In the genomic region with DNA sequence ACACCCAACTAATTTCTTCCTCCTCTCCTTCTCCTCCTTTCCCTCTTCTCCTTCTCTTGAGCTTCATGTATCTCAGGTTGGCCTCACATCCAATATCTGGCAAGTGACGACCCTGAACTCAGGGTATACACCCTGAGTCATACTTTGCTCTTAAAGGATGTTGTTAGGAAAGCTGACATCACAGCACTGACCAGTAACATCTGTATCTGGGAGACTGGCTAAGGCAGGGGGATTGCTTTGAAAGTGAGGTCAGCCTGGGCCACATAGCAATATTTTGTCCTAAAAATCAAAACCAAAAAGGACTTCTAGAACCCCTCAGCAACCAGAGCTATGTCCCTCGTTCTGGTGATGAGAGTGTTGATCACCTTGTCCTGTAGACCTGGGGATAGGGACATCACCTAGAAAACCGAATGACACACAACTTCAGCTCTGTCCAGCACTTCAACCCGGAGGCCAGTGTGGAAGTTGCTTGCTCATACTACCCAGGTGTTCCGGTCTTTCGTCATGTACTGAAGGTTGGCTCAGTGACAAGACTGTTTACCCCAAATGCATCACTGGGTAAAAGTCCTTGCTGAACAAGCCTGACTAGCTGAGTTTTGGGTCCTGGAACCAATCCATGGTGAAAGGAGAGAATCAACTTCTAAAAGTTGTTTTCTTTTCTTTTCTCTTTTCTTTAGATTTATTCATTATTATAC, we compare ENCODE assay signal across 27 mouse cellular contexts. TPM values are rescaled to one million over a fixed set of nuclear protein-coding genes. Genes with fewer than 3 reads are reported as not detected.
DNase-seq lines count a peak whose midpoint lies in the region; ATAC-seq and TF ChIP-seq lines count a peak whose summit lies in the region.
"Had no signal": no experiment of that assay in that cellular context is flagged by ENCODE, and none has a peak within 500 bp of the region (broad histone marks: within the 10 kb centered on the region; RNA-seq: fewer than 3 reads in every experiment).

No protein-coding gene starts in this region.

- H3K27me3 ChIP-seq in midbrain, embryonic 11.5 days (ENCODE audit: control insufficient read depth, insufficient read depth, low read length), result no peaks in the 10 kb centered on the region
- no peaks in the 10 kb centered on the region for H3K27me3 ChIP-seq in midbrain, postnatal 0 days (ENCODE audit: insufficient read depth, low read length)
- no peaks in the 10 kb centered on the region for H3K27me3 ChIP-seq in myocyte (ENCODE audit: control insufficient read depth, insufficient read depth, insufficient read length)
- no peaks in the 10 kb centered on the region for H3K27me3 ChIP-seq in kidney, embryonic 15.5 days
- H3K27me3 ChIP-seq: CH12.LX; embryonic facial prominence, embryonic 12.5 days; forebrain, embryonic 13.5 days; forebrain, embryonic 15.5 days; Patski had no signal

- H3K79me2 ChIP-seq in myocyte (ENCODE audit: control insufficient read depth, insufficient read depth), result no peaks in the 10 kb centered on the region

- TF ChIP-seq POLR2A in myocyte (IDR thresholded peaks at IDR 0.05; ENCODE audit: insufficient read length, low read depth), result no peak

- peak; percentile 39 for DNase-seq in midbrain, embryonic 11.5 days (ENCODE audit: low spot score, missing footprints)
- DNase-seq in midbrain, postnatal 0 days (ENCODE audit: low spot score), result no peak
- DNase-seq in 3134 (ENCODE audit: extremely low read depth, insufficient read length, low spot score), result peak; percentile 51
- DNase-seq in 3T3-L1 (ENCODE audit: low read depth, low spot score), result peak; percentile 84
- DNase-seq in kidney, adult 18-20 months, result no peak
- DNase-seq: adrenal gland, adult 8-10 months; adrenal gland, postnatal 14 days; adrenal gland, postnatal 36 days; B cell, adult 2 months; cerebellum, adult 11-12 months; cerebellum, adult 2 months; cerebellum, adult 9-10 months; cerebellum, postnatal 10 days; cerebellum, postnatal 25 days; forebrain, postnatal 0 days had no signal

- no peak for ATAC-seq in midbrain, embryonic 11.5 days (ENCODE audit: low FRiP score)
- ATAC-seq in midbrain, postnatal 0 days (ENCODE audit: low FRiP score), result no peak
- no peak for ATAC-seq in kidney, embryonic 15.5 days (replicated peaks; ENCODE audit: low FRiP score)
- ATAC-seq: activated CD4-positive, CD25-positive, alpha-beta regulatory T cell, adult 4 months; CD4-positive, CD25-positive, alpha-beta regulatory T cell, adult 4 months; forebrain, embryonic 13.5 days; forebrain, embryonic 15.5 days; forebrain, postnatal 0 days; Patski had no signal

- H3K4me3 ChIP-seq in midbrain, embryonic 11.5 days (ENCODE audit: low read depth, low read length), result no peak overlapping the region
- H3K4me3 ChIP-seq in midbrain, postnatal 0 days (ENCODE audit: low read depth, low read length), result no peak overlapping the region
- H3K4me3 ChIP-seq in myocyte, result no peak overlapping the region
- H3K4me3 ChIP-seq in kidney, embryonic 15.5 days (replicated peaks), result no peak overlapping the region
- H3K4me3 ChIP-seq: embryonic facial prominence, embryonic 10.5 days; embryonic facial prominence, embryonic 12.5 days; forebrain, embryonic 13.5 days; forebrain, embryonic 15.5 days had no signal

- H3ac ChIP-seq in myocyte (ENCODE audit: control insufficient read depth, insufficient read length), result no peak overlapping the region

- WGBS in midbrain, embryonic 11.5 days, result 86% methylated on average over 6 of the region's 6 CpGs
- 87% methylated on average over 6 of the region's 6 CpGs for WGBS in midbrain, postnatal 0 days
- WGBS in kidney, embryonic 15.5 days, result 80% methylated on average over 6 of the region's 6 CpGs

- H3K9ac ChIP-seq in midbrain, embryonic 11.5 days (ENCODE audit: low read length), result no peak overlapping the region
- no peak overlapping the region for H3K9ac ChIP-seq in midbrain, postnatal 0 days (replicated peaks; ENCODE audit: low read length, poor library complexity, severe bottlenecking)
- H3K9ac ChIP-seq in kidney, embryonic 15.5 days, result no peak overlapping the region
- H3K9ac ChIP-seq: embryonic facial prominence, embryonic 12.5 days; forebrain, embryonic 13.5 days; forebrain, embryonic 15.5 days; forebrain, postnatal 0 days had no signal

- no peak for TF ChIP-seq CTCF in midbrain, postnatal 0 days (IDR thresholded peaks at IDR 0.05)

- H3K36me3 ChIP-seq in midbrain, embryonic 11.5 days (ENCODE audit: control insufficient read depth, insufficient read depth, low read length), result no peaks in the 10 kb centered on the region
- H3K36me3 ChIP-seq in midbrain, postnatal 0 days (ENCODE audit: insufficient read depth, low read length), result no peaks in the 10 kb centered on the region
- H3K36me3 ChIP-seq in myocyte (ENCODE audit: control insufficient read depth, insufficient read depth), result no peaks in the 10 kb centered on the region
- H3K36me3 ChIP-seq in kidney, embryonic 15.5 days, result no peaks in the 10 kb centered on the region
- H3K36me3 ChIP-seq: embryonic facial prominence, embryonic 10.5 days; embryonic facial prominence, embryonic 12.5 days; forebrain, embryonic 15.5 days; G1E had no signal

- H3K4me2 ChIP-seq in midbrain, embryonic 11.5 days, result no peak overlapping the region
- H3K4me2 ChIP-seq in midbrain, postnatal 0 days (ENCODE audit: low read depth, low read length, poor library complexity, severe bottlenecking), result no peak overlapping the region
- peak overlapping the region; percentile 36 for H3K4me2 ChIP-seq in myocyte (ENCODE audit: low read depth)
- H3K4me2 ChIP-seq in kidney, embryonic 15.5 days, result no peak overlapping the region
- H3K4me2 ChIP-seq: embryonic facial prominence, embryonic 12.5 days; forebrain, embryonic 13.5 days; forebrain, embryonic 15.5 days had no signal

- no peaks in the 10 kb centered on the region for H3K4me1 ChIP-seq in midbrain, embryonic 11.5 days (ENCODE audit: control insufficient read depth, insufficient read depth, low read length)
- H3K4me1 ChIP-seq in midbrain, postnatal 0 days (ENCODE audit: insufficient read depth, low read length), result no peaks in the 10 kb centered on the region
- no peaks in the 10 kb centered on the region for H3K4me1 ChIP-seq in kidney, embryonic 15.5 days
- H3K4me1 ChIP-seq: embryonic facial prominence, embryonic 12.5 days; forebrain, embryonic 13.5 days; forebrain, embryonic 15.5 days had no signal

- no peaks in the 10 kb centered on the region for H3K9me3 ChIP-seq in midbrain, embryonic 11.5 days (ENCODE audit: control insufficient read depth, low read length)
- H3K9me3 ChIP-seq in midbrain, postnatal 0 days (ENCODE audit: low read length), result no peaks in the 10 kb centered on the region
- H3K9me3 ChIP-seq in kidney, embryonic 15.5 days (replicated peaks), result no peaks in the 10 kb centered on the region
- H3K9me3 ChIP-seq: embryonic facial prominence, embryonic 10.5 days; embryonic facial prominence, embryonic 12.5 days; forebrain, embryonic 13.5 days; forebrain, embryonic 15.5 days; G1E had no signal

- no peak overlapping the region for H3K27ac ChIP-seq in midbrain, embryonic 11.5 days (ENCODE audit: low read depth, low read length)
- no peak overlapping the region for H3K27ac ChIP-seq in midbrain, postnatal 0 days (ENCODE audit: low read depth, low read length)
- no peak overlapping the region for H3K27ac ChIP-seq in kidney, embryonic 15.5 days
- H3K27ac ChIP-seq: embryonic facial prominence, embryonic 10.5 days; embryonic facial prominence, embryonic 12.5 days; forebrain, embryonic 13.5 days; forebrain, embryonic 15.5 days had no signal

TF ChIP-seq in myocyte, 11 proteins besides CTCF, POLR2A, EP300 and RAD21:
- TF ChIP-seq MYOD1 (IDR thresholded peaks at IDR 0.05; ENCODE audit: control insufficient read depth in 1 of 3, insufficient read length in 2 of 3, low read depth in 2 of 3) (no peak), SRF (IDR thresholded peaks at IDR 0.05; ENCODE audit: control insufficient read depth, insufficient read length, low read depth) (no peak)

RNA-seq across cellular contexts. Expression of gene Usp28, which starts 8.4 kb away (rescaled TPM):
- polyA plus RNA-seq in midbrain, embryonic 11.5 days (2014; fragmentation: Nextera tagmentation; extraction: Ambion mirVana), result 41.5 and 43.0 TPM in 2 replicates
- 21.1 and 28.6 TPM in 2 replicates for total RNA-seq in midbrain, postnatal 0 days (2014; rRNA removed)
- polyA plus RNA-seq in midbrain, postnatal 0 days (2015; fragmentation: Nextera tagmentation; extraction: Ambion mirVana), result 11.7 and 16.9 TPM in 2 replicates
- polyA plus RNA-seq in myocyte (2012; fragmentation: generic; extraction: Trizol), result 27.5 TPM
- 33.1 and 36.2 TPM in 2 replicates for polyA plus RNA-seq in kidney, embryonic 15.5 days (2015; fragmentation: Nextera tagmentation; extraction: Ambion mirVana)

RNA-seq across cellular contexts. Expression of gene Htr3b, which starts 12.0 kb away (rescaled TPM):
- 0.08 TPM in 1 of 2 replicates, not detected in the other for polyA plus RNA-seq in midbrain, embryonic 11.5 days (2014; fragmentation: Nextera tagmentation; extraction: Ambion mirVana)
- not detected in 2 replicates for total RNA-seq in midbrain, postnatal 0 days (2014; rRNA removed)
- 0.06 and 0.10 TPM in 2 replicates for polyA plus RNA-seq in midbrain, postnatal 0 days (2015; fragmentation: Nextera tagmentation; extraction: Ambion mirVana)
- polyA plus RNA-seq in myocyte (2012; fragmentation: generic; extraction: Trizol), result not detected
- 0.10 and 0.32 TPM in 2 replicates for polyA plus RNA-seq in kidney, embryonic 15.5 days (2015; fragmentation: Nextera tagmentation; extraction: Ambion mirVana)
- total RNA-seq: CH12.LX, G1E had no signal
- polyA plus RNA-seq: activated CD4-positive, CD25-positive, alpha-beta regulatory T cell, adult 4 months; CD4-positive, CD25-positive, alpha-beta regulatory T cell, adult 4 months; cerebellum, adult 2 months; cortical plate, adult 2 months; forebrain, embryonic 13.5 days; forebrain, embryonic 15.5 days; forebrain, postnatal 0 days; G1E; Patski had no signal

Comparison
In these comparisons a context has a peak if more than half of its experiments do, and no peak if none do; other contexts are left out.
1. DNase-seq: peak in midbrain, embryonic 11.5 days (single experiment), 3134 (single experiment) and 3T3-L1 (single experiment); none in midbrain, postnatal 0 days (single experiment) and kidney, adult 18-20 months (single experiment).